Mouse (Mus musculus): ENCODE results near the gene RPS10-NUDT3.

The RPS10-NUDT3 gene

GRCm38 (mm10) chr17:27574470-27575115 lies 60.4 kb downstream of the RPS10-NUDT3 start:
- DNase-seq (ENCODE audit: low spot score) = no peak

GRCm38 (mm10) chr17:27573772-27574320 lies 61.2 kb downstream of the RPS10-NUDT3 start:
- DNase-seq (ENCODE audit: low spot score) = no peak

GRCm38 (mm10) chr17:27571315-27571714 lies 63.7 kb downstream of the RPS10-NUDT3 start:
- no peak for DNase-seq (ENCODE audit: low spot score)

GRCm38 (mm10) chr17:27568228-27568627 lies 66.8 kb downstream of the RPS10-NUDT3 start:
- no peak for DNase-seq (ENCODE audit: low spot score)

GRCm38 (mm10) chr17:27565942-27566267 lies 69.1 kb downstream of the RPS10-NUDT3 start:
- no peak for DNase-seq (ENCODE audit: low spot score)

GRCm38 (mm10) chr17:27565163-27565941 lies 69.7 kb downstream of the RPS10-NUDT3 start, which contains the start of gene AI413582:
Gene AI413582, minus strand, starts transcription at chr17:27565756.
- DNase-seq (ENCODE audit: low spot score) = peak; percentile 95

- no peak for DNase-seq (ENCODE audit: low spot score)
Measured at GRCm38 (mm10) chr17:27564391-27565162, 70.4 kb downstream of the RPS10-NUDT3 start.

GRCm38 (mm10) chr17:27563771-27564244 lies 71.2 kb downstream of the RPS10-NUDT3 start:
- no peak for DNase-seq (ENCODE audit: low spot score)

GRCm38 (mm10) chr17:27561809-27562526 lies 73.1 kb downstream of the RPS10-NUDT3 start:
- no peak for DNase-seq (ENCODE audit: low spot score)

GRCm38 (mm10) chr17:27560926-27561480 lies 74.0 kb downstream of the RPS10-NUDT3 start:
- DNase-seq (ENCODE audit: low spot score) = no peak

GRCm38 (mm10) chr17:27559596-27559995 lies 75.4 kb downstream of the RPS10-NUDT3 start:
- no peak for DNase-seq (ENCODE audit: low spot score)

GRCm38 (mm10) chr17:27558845-27559244 lies 76.2 kb downstream of the RPS10-NUDT3 start:
- no peak for DNase-seq (ENCODE audit: low spot score)

GRCm38 (mm10) chr17:27557927-27558661 lies 76.9 kb downstream of the RPS10-NUDT3 start:
- no peak for DNase-seq (ENCODE audit: low spot score)

GRCm38 (mm10) chr17:27557181-27557926 lies 77.7 kb downstream of the RPS10-NUDT3 start:
- DNase-seq (ENCODE audit: low spot score) = peak; percentile 27

GRCm38 (mm10) chr17:27556315-27557011 lies 78.6 kb downstream of the RPS10-NUDT3 start, which contains the start of gene Hmga1:
Gene Hmga1, plus strand, starts transcription at chr17:27556497.
- DNase-seq (ENCODE audit: low spot score) = peak; percentile 81

- DNase-seq (ENCODE audit: low spot score) = peak; percentile 73
Measured at GRCm38 (mm10) chr17:27555512-27556172, 79.4 kb downstream of the RPS10-NUDT3 start.

- DNase-seq (ENCODE audit: low spot score) = peak; percentile 27
Measured at GRCm38 (mm10) chr17:27555075-27555511, 79.9 kb downstream of the RPS10-NUDT3 start.
